Mouse (Mus musculus): Measurements from ENCODE around the gene Hist1h1a.

GRCm38 (mm10) chr13:23725213-23725612 is 38.3 kb upstream of the Hist1h1a start:
- TF ChIP-seq ZC3H11A (IDR thresholded peaks at IDR 0.05; ENCODE audit: low read depth, low read length) (no peak), MAFK (IDR thresholded peaks at IDR 0.05; ENCODE audit: borderline replicate concordance, low read depth, low read length) (no peak), CTCF (IDR thresholded peaks at IDR 0.05 in 2 of 3, conservative IDR thresholded peaks at IDR 0.05 in 1 of 3; ENCODE audit: control insufficient read depth in 1 of 3, insufficient read depth in 1 of 3, low read depth in 2 of 3, low read length in 3 of 3, poor library complexity in 1 of 3, severe bottlenecking in 1 of 3) (no peak), JUND (IDR thresholded peaks at IDR 0.05; ENCODE audit: low read depth, low read length) (no peak), TCF12 (IDR thresholded peaks at IDR 0.05; ENCODE audit: low read depth, low read length) (no peak), POLR2AphosphoS5 (IDR thresholded peaks at IDR 0.05; ENCODE audit: borderline replicate concordance, low read depth, low read length) (no peak), EP300 (IDR thresholded peaks at IDR 0.05; ENCODE audit: low read depth in 1 of 2, low read length in 2 of 2) (no peak), ZKSCAN1 (IDR thresholded peaks at IDR 0.05; ENCODE audit: low read depth, low read length) (no peak), POLR2A (IDR thresholded peaks at IDR 0.05; ENCODE audit: control insufficient read depth in 1 of 2, insufficient read depth in 1 of 2, low read depth in 1 of 2, low read length in 2 of 2, poor library complexity in 1 of 2) (no peak), SMC3 (IDR thresholded peaks at IDR 0.05; ENCODE audit: low read depth, low read length) (no peak), GATA1 (IDR thresholded peaks at IDR 0.05; ENCODE audit: low read depth, low read length) (no peak), HCFC1 (IDR thresholded peaks at IDR 0.05; ENCODE audit: low read depth, low read length) (no peak), SIN3A (IDR thresholded peaks at IDR 0.05; ENCODE audit: low read length) (no peak)

Measured in MEL (cell line).